Mouse (Mus musculus): ENCODE results near the gene Itpk1.

GRCm38 (mm10) chr12:102554721-102555516 lies 149.8 kb downstream of the Itpk1 start, which contains the start of gene Chga:
- no peak for TF ChIP-seq CTCF (IDR thresholded peaks at IDR 0.05; ENCODE audit: borderline replicate concordance, control insufficient read depth, extremely low read depth, insufficient read depth, low read length, poor library complexity)
- TF ChIP-seq POLR2A (IDR thresholded peaks at IDR 0.05; ENCODE audit: control insufficient read depth, extremely low read depth, insufficient read depth, low read length, poor library complexity), result no peak
